Mouse (Mus musculus) cerebellum, adult 9-10 months (tissue): ENCODE measurements at regions not wholly inside any gene's neighbourhood (a gene's known extent, or its start where the extent isn't known, plus 50 kb on each side); places are given as distances from the start of the nearest gene placed in this dataset.

Experiments used
- DNase-seq: peaks from one replicate; pipeline ENCODE4 v3.0.0; 2022

DNA sequence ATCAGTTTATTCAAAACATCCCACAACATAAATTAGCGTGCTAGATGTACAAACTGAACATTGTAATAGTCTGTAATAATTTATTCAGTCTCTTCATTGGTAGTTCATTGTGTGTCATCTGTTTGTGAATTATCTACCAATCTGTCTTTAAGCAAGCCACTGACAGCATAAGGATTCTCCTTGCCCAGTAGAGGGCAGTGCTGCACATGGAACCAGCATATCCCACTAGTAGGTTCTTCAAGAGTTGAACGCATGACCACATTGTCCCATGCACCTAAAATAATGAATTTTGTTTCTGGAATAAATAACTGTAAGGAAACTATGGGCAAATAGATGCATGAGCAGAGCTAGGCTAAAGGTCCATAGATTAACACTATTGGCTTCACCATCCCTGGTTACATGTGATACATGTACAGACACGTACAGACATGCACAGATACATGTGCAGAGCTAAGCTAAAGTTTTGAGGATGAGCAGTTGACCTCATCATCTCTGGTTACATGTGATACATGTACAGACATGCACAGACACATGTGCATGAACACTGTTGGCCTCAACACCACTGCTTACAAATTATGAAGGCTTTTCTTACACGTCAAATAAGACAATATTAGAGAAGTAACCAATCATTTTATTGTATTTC, 143.0 kb upstream of the Ctnnd2 start:
- peak; percentile 74 for DNase-seq

DNA sequence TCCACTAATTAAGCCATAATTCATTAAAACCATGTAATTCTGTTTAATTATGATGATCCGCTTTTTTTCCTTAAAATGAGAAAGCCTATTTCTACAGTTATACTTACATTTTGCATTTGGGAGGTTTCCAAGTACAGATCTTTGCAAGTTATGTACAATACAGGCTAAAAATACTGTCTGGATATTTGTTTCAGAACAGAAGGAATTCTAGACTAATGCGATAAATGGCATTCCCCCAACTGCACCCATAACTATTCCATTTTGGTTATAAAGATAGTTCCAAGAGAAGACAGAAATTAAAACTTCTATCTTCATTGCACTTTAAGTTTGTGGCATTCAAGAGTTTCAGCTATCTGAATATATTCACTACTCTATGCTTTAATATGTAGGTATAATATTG, 137.0 kb upstream of the Ctnnd2 start:
- DNase-seq: no peak

DNA sequence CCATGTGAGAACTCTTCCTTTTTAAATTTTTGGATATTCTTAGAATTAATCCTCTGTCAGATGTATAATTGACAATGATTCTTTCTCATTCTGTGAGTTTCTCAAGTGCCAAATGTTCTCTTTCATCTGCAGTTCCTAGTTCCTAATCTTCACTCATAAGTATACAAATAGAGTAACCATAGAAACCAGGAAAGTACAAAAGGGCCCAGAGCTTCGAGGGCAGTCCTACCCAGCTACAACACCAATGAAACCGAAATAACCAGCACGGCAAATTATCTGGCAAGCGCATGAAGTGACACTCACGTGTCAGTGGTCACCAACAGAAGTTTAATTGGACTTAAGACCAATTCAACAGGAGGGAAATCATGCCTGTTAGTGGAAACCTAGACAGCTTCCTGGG, 121.5 kb upstream of the Ctnnd2 start:
- DNase-seq: no peak

DNA sequence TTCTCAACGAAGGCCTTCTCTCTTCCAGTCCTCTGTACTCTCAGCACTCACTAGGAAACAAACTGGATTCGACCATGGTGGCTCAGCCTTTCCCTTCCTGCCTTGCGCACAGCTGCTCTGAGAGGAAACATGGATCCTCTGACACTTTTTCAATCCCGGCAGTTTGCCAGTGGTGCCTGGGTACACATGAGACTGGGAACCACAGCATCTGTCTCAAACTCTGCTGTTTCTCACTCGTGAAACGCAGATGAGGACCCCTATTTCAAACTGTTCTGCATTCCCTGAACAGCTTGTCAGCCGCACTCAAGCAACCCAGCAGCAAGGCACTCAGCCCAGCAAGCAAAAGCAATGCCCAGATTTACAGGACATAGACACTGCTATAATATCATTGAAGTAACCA, 112.6 kb upstream of the Ctnnd2 start:
- no peak for DNase-seq

DNA sequence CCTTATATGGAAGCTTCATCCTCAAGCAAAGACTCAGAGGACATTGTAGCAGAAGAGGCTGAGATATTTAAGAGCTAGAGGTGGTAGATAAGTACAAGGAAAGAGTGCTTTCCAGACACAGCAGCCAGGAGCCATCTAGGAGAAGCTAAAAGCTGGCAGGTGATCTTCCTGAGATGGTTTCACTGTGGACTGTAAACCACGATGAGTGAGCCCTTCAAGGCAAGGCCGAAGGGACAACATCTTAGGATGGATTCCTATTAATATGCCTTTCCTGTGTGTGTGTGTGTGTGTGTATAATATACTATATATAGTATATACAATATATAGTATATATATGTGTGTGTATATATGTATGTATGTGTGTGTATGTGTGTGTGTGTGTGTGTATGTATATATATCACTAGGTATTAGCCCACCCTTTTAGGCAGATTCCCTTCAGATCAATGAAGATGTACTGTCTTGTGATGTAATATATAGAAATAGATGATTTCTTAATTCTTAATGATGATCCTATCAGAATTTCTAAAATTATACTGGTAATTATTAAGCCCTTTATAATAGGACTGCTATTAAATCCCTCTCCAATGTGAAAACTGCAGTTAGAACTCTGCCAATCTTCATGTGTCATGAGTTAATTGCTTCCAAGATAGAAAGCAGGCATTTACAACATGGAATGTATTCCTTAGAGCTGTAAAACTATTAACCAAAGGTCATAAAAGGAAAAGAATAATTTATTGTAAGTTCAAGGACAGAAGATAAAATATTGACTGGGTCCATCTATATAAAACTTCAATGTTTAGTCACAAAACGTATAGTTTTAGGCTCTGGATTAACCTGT, 111.7 kb upstream of the Ctnnd2 start:
- no peak for DNase-seq

DNA sequence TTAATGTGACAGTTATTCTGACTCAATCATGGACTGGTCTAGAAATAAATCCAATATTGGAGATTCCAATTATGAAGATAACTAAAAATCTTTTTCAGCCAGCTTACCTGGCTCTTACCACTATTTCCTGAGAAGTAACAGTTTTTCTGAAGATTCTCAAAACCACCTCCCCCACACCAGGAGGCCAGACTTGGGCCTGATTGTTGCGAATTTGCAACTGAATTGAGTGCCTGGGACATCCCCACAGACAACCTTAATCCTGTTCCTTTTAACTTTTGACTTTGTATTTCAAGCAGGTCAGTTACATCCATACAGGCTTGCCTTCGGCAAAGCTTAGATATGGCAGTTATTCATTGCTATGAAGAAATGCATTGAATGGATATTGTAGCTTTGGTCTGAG, 100.7 kb upstream of the Ctnnd2 start:
- no peak for DNase-seq

DNA sequence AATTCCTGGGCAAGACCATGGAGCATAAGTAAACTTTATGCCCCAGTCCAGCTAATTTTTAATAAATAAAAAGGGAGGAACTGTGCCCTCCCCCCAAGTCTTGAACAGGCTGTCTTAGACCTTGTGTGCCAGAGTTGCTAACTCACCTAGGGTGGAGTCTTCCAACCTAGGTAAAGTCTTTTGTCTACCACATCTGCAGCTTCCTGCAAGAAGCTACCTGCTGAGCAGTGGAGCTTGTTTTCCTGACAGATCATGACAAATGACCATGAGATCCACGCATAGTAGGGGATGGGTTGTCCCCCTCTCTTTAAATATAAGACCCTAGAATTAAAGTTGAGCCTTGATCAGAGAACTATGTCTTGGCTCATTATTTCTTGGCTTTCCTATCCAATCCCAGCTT, 100.1 kb upstream of the Ctnnd2 start:
- no peak for DNase-seq

DNA sequence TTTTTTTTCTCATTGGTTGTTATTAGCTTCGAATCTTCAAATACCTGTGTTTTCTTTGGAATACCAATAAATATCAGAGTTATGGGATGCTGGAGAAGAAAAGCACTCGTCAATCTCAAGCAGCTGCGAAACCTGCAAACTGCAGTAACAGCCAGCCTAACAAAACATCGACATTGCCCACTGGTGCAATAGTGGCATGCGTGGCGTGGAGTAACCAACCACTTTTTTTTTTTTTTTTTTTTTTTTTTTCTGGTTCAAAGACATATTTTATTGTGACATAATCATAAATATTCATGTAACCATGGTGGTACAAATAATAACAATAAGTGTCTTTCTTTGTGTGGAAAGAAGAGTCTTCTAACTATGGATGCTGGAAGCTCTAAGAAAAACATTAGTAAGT, 85.3 kb upstream of the Ctnnd2 start:
- DNase-seq: no peak

DNA sequence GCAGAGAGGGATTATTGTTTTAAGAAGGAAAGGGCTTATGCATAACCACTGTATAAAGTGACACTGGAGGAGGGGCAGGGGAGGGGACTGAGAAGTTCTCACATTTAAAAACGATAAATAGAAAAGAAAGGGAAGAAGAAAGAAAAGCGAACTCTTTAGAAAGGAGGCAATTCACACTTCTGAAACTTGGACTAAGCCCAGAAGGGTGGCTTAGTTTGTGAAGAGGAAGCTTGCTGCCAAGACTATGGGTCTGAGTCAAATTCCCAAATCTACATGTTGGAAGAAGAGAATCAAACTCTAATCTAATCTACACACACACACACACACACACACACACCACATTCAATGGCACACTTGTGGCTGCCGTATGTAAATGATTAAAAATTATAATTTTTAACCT, 50.3 kb upstream of the Ctnnd2 start:
- no peak for DNase-seq
